Mouse (Mus musculus) c-Kit-negative CD71-positive TER-119-positive erythroid progenitor cells, embryonic 14.5 days (primary cell): ENCODE measurements around the gene F930015N05Rik.

Experiments used
- DNase-seq: peaks from one replicate; pipeline ENCODE4 v3.0.0-alpha.2; 2013; ENCODE audit warnings: low read depth, low spot score

The F930015N05Rik gene

DNA sequence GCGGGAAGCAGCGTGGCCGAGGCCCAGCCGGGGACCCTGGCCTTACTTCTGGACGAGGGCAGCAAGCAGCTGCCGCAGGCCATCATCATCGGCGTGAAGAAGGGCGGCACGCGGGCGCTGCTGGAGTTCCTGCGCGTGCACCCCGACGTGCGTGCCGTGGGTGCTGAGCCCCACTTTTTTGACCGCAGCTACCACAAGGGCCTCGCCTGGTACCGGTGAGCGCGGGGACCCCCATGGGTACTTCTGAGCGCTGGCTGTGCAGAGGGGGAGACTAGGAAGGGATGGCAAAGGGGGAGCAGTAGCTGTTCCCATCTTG, at the start of gene F930015N05Rik:
Gene F930015N05Rik (minus strand): TSS at position 242 of the 316 bp plus-strand sequence.
- no peak for DNase-seq

DNA sequence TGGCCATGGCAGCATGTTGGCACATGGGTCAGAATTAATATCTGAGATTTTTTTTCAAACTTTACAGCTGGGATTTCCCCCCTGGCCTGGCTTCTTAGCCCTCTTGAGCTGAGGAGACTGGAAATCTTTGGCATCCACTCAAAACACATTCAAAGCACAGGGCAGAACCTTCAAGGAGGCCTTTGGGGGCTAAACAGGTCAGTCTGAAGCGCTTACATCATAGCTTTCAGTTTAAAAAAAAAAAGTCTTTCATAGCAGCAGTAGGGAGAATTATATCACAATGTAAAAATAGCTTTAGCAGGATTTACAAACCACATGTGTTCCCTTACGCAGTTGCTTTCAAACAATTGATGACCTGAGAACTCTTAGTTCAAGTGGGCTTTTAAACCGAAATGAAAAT, 45.0 kb upstream of the F930015N05Rik start:
- no peak for DNase-seq

DNA sequence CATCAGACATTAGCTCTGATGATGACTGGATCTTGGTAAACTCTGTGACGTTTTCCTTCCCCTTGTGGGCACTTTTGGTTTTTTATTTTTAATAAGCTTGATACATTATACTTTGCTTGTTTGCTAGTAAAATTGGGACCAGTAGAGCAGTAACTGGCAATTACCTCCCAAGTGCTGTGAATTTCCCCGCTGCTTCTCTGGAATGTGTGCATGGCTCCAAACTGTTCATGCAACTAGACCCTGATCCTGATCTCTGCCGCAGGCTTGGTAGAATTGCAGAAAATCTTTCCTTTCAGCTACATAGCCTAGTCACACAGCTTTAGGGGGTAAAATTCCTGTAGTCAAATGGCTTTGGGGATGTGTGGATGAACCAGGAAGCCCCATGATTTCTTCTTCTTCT, 37.2 kb upstream of the F930015N05Rik start:
- DNase-seq = no peak

DNA sequence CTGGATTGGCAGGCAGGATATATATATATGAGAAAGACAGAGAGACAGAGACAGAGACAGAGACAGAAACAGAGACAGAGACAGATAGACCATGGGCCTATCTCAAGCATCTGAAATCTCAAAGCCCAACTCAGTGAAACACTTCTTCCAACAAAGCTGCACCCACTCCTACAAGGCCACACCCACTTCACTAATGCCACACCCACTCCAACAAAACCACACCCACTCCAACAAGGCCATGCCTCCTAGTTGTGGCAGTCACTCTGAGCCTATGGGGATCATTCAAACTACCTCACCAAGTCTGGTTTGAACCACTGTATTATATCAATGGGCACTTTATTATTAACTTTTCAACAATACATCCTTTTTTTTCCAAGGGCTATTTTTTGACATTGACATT, 34.2 kb upstream of the F930015N05Rik start:
- DNase-seq = peak; percentile 16

DNA sequence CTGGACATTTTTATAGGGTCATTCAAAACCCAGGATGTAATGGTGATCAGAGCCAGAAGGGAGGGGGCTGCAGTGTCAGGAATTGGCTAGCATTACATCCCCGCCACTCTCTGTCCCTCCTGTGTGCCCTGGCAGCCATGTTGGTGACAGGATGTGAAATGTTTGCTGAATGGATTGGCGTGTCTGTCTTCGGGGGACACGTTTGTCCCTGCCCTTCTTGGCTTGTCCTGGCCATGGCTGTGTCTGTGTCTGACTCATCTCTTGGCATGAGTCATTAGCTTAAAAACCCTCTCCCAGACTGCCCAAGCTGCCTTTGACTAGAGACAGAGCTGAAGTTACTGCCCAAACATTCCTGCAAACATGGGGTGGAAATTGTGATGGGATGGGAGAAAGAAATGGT, 32.3 kb upstream of the F930015N05Rik start:
- no peak for DNase-seq

DNA sequence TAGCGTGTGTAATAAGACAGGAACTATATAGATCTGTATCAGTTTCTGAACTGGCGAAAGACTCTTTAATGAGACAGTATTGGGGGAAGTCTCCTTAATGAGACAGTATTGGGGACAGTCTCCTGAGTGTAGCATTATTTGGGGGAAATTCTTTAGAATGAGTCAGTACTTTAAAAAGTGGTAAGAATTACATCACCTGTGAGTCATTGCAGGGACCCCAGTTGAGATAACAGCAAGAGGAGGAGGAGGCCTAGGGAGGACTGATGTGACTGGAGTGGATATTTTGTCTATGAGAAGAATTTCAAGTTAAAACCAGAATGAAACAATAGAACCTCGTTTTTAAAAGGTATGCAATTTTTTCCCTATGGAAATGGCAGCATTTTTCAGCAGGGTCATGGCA, 25.3 kb upstream of the F930015N05Rik start:
- DNase-seq = no peak

DNA sequence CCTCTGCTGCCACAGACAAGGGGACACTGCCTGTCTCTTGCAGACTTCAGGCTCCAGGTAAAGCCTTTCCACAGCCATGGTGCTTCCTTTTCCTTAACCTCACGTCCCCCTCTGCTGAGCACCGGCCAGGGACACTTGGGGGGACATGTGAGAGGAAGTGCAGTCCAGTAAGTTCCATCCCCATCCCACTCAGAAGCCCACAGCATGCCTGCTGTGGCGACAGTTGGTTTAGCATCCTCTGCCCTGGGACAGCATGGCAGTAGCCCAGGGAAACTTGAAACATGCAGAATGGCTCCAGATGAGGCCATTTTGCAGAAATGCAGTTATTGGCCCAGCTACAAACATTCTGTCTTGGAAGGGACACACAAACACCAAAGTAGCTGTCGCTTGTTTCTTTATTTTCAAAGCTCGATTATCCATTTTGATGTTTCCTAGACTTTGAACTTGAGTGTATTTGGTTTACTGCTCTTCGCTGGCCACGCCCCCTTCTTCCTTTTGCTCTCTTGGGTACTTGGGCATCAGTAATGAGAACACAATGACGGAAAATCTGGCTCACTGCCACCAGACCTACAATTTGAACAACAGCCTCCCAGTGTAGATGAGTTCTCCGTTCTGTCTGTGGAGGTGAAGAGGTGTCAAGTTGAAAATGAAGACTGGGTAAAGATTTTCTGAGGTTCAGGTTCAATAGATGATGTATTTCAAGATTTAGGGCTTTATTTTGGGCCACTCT, 12.3 kb upstream of the F930015N05Rik start:
- no peak for DNase-seq

DNA sequence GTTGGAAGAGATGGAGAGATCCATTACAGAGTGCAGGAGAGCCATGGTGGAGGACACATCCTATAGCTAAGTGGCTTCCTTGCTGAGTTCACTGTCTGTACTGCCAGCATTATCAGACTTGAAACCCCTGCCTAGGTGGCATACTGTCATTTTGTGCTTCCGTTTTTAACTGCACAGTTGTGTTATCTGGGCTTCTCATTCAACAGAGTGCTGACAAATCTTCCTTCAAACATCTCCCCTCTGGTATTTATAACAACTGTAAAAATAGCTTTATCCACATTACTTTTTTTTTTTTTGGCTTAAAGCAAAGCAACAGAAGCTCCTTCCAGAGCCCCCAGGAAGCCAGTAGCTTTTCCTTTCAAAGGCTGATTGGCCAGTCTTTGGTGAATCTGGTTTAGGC, 8.8 kb upstream of the F930015N05Rik start:
- no peak for DNase-seq

DNA sequence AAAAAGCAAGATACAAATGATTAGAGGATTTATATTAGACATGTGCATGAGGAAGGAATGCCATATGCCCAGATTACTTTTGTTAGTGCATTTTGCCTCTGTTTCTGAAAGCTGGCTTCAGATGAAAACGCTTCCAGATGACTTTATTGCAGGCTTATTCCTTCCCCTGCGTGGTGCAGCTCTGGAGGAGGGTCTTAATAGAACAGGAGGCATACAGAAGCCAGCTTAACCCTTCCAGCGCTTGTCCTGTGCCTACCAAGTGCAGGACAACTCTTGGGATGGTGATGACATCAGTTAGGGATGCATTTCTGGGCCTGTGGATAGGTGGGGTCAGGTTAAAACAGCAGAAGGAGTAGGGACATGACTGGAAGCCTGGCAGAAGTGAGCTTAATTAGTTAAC, 6.2 kb upstream of the F930015N05Rik start:
- no peak for DNase-seq

DNA sequence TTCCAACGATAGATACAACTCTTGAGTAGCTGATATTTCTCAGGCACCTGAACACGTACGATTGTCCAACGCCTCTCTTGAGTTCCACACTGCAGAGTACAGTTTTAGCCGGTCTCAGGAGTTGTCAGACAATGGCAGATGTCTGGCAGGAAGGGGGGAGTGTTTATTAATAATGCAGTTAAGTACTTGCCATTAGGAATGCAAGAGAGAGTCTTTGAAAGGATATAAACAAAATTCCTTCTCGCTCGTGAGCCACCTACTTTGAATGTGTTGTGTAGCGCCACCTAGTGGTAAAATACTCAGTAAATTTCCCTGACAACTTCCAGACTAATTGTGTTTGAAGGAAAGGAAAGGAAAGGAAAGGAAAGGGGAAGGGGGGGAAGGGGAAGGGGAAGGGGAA, 5.7 kb upstream of the F930015N05Rik start:
- no peak for DNase-seq

DNA sequence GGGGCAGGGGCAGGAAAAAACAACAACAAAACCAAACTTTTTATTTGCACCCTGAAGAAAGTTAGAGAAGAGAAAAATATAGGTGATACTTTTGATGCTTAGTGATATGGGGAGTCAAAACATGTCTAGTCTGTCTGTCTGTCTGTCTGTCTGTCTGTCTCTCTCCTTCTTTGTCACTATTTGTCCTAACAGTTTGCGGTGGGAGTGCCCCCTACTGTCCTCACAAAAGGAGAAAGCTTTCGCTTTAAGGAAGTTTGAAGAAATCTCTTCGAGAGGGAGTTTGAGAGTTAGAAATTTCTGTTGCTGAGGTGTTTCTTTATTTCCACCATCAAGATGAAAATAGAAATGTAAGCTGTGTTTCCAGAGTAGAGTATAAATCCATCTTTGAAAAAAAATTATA, 2.5 kb upstream of the F930015N05Rik start:
- no peak for DNase-seq

DNA sequence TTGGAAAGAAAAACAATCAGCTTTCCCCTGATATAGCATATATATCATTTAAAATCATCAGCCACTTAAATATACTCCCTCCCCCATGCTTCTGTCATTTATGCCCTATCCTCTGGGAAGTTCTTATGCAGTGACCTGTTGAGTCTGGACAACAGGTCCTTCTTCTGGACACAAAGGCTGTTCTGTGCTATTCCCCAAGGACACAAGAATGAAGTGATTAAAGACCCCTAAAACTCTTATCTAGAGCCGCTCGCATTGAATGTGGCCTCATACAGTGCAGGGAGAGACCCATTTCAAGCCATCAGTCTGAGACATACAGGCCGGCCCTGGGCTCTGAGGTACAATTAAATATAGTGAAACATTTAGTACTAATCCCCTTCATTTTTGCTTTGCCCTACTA, 1.3 kb upstream of the F930015N05Rik start:
- DNase-seq = no peak

DNA sequence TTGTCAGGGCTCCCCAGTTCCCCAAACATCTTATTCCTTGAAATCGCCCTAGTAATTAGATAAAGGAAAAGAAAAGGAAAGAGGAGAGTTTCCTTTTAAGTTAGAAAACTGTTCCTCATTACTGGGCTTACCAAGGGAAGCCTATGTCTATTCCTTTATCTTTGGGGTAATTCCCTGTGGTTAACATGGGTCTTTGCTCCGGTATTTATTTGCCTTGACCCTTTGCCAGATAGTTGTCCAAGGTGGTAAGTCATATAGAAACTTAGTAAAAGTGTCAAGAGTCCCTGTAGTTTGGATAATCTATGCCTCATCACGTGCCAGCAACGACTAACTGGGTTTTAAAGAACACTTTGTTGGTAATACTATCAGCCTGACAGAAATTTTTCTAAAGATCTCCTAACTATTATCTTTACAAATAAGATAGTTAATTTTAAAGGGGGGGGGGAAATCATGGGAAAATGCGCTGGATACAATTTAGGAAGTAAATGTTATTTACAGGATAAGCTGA, 392 bp upstream of the F930015N05Rik start:
- no peak for DNase-seq

DNA sequence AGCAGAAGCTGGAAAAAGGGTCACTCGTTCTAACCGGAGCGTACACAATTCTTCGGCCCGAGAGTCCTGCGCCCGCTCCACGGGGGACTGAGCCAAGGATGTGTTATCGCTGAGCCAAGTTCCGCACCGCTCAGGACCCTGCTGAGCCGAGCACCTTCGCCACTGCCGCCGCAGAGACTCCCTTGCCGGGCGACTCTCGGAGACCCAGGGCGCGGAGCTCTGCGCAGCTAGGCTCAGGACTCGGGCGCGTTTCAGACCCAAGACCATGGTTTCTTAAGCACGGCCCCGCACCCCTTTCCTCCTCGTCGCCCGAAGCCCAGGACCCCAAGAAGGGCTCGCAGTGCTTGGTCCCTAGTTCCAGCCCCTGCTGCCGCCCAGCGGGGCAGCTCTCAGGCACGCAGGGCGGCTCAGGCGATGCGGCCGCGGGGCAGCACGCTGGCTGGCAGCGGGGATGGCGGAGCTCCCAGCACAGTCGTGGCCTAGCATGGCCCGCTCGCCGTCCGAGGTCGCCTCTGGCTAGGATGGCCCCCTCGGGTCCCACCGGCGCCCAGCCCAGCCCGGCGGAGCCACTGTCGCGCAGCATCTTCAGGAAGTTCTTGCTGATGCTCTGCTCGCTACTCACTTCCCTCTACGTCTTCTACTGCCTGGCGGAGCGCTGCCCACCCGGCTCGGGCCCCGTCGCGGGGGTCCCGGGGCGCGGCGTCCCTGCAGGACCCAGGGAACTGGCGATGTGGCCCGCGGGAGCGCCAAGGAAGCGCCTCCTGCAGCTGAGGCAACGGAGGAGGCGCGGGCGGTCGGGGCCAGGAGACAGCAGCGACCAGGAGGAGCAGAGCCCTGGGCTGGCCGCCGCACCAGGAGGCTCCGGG, 674 bp downstream of the F930015N05Rik start:
- DNase-seq = no peak

DNA sequence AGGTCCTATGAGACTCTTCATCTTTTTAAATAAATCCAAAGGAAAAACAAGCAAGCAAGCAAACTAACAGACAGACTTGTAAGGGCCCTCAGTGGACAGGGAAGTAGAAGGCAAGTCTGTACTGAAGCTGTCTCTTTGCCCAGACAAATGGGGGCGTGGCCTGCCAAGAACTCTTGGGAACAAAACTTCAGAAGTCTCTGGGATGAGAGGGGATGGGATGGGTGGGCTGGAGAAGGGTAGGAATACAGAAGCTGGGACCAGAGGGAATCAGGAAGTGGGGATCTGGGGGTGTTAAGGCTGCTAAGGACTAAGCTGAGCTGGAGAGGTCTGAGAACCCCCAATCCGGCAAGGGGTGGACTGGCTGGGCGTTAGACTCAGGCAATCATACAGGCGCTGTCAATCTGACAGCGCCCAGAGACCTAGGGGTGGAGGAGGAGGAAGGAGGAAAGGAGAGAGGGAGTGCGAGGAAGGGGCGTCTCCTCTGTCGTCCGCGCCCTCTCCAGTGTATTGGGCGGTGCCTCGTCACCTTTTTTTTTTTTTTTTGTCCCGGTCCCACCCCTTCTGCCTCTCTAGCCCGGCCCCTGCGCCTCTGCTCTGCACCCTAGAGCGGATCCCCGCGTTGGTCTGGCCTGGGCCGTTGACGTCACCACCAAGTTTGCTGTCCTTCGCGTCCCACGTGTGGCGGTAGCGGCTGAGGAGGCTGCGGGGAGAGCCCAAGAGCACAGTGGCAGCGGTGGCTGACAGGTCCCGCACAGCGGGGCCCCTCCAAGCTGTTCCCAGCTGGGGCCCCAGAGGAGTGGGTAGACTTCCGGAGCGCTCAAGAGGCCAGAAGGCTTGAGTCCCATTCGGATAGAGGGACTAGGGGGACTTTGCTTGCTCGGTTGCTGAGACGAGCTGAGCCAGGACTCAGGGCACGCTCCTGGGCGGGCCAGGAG, 1.6 kb downstream of the F930015N05Rik start, which contains the start of gene Hs3st3a1:
Gene Hs3st3a1 (plus strand): TSS at position 722 of the 935 bp plus-strand sequence.
- no peak for DNase-seq

DNA sequence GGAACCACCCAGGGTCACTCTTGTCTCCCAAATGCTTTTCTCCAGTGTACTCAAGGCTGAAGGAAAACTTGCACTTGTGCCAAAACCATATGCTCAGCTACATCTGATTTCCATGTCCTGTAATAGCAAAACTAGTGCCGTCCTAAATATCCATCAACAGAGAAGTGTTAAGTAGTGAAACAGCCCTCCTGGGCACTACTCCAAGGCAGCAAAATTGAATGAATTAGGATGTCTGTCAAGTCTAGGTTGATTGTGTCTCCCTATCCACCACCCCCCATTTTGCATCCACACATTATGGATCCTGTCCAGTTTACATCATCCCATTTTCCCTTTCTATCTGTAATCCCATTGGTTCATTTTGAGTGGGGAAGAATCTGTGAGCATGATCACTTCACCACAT, 17.5 kb downstream of the F930015N05Rik start:
- no peak for DNase-seq

DNA sequence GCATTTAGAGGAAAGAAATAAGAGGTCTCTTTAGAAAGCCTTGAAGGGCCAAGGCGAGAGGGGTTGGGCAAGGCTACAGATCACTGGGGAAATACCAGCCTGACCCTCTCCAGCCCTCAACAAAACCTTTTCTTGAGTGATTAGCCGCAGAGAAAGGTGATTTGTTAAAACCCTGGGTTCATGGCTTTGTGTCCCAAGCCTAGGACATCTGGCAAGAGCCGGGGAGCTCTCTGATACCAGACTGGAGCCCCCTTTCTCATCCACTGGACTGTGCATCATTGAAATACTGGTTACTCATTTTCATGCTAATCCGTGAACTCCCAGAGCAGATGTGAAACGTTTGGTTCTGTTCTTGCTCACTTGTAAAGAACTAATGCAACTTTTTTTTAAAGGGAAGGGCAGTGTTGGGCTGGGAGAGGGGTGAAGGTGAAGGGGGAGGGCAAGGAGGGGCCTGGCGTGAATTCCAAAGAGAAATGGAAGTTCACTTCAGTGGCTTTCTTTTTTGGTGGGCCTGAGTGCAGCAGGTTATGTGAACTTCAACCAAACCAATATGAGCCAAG, 35.8 kb downstream of the F930015N05Rik start:
- no peak for DNase-seq

DNA sequence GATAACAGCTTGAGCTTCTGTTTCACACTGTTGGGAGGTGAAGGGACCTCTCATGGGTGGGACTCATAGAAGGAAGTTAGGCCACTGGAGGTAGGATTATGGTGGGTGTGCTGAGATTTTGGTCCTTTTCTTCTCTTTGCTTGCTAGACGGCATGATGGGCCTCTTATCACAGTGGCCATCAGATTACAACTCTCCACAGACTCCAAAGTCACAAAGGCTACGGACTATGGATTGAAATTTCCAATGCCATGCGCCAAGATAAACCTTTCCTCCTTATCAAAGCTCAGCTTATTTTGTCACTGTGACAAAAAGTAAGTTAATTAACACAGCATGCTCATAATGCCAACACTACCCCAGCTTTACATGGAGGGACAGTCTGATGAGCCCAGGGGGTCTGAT, 38.8 kb downstream of the F930015N05Rik start:
- DNase-seq = no peak

DNA sequence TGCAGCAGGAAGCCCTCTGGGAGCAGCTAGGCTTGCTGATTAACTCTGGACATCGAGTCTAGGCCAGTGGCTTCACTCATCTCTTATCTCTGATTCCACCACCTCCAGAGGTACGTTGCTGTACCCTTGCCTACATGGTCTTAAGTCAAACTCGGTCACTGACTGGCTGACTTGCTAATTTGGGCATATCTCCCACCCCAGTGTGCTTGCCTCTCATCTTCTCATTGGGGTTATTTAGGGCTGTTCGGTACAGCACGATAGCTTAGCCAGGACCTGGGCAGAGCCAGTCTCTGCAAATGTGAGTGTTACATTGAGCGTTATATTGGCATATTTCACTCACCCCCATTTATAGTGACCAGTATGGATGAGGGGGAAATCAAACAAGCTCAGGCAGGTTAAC, 39.5 kb downstream of the F930015N05Rik start:
- no peak for DNase-seq

DNA sequence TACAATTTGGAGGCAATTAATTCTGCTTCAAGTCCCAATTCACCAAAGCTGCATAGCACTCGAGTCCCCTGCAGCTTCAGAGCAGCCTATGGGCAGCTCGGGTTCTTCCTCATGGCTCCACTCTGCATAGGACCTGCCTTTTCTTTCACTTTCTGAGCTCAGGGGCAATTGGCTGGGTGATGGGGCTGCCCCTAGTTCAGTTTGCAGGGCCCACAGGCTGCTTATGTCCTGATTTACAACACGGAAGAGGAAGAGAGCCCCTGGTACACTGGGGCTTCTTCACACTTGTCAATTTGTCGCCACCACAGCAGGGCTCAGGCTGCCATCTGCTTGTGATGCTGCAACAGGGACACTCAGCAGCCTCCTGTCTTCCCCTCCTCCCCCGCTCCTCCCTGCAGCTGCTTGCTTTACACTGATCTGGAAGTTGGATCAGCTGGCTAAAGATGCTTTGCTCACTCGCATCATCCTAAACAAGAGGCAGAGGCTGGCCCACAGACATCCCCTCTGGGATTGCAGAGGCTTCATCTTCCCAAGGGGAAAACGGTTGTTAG, 40.0 kb downstream of the F930015N05Rik start:
- no peak for DNase-seq

DNA sequence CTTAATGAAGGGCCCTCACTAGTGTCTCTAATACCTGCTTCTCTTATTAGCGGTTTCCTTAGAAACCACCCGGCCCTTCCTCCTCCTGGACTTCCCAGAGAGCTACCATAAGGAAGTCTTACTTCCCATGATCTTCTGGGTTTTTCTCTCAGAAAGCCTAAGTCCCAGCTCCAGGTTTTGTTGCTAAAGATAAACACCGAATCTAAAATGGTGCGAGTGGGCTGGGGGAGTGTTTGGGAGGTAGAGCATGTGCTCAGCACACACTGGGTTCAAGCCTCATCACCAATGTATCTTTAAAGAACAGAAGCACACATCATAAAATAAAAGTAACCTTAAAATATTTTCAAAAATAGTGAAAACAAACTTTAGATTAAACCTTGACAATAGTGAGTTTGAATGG, 50.1 kb downstream of the F930015N05Rik start:
- no peak for DNase-seq
